Mouse (Mus musculus) embryonic facial prominence, embryonic 14.5 days (tissue): Measurements from ENCODE around the gene Lcorl. TPM values are rescaled to one million over a fixed set of nuclear protein-coding genes. Genes with fewer than 3 reads are reported as not detected.

Source experiments
- ATAC-seq: fragments of 200-750 bp; cut with Nextera tagmentation; 2 replicates; pipeline ENCODE4 v1.8.0; 2017; ENCODE audit warnings: low read depth, moderate number of reproducible peaks, moderate TSS enrichment
- DNase-seq: peaks from one replicate; pipeline ENCODE4 v3.0.0-alpha.2; 2015; ENCODE audit warnings: low spot score
- H3K27ac ChIP-seq: fragments of 300-500 bp; sonication (generic); replicated peaks from 2 replicates; pipeline ENCODE4 v1.5.1; 2014; ENCODE audit warnings: low read depth, mild to moderate bottlenecking, low read length, moderate library complexity
- H3K27me3 ChIP-seq: fragments of 300-500 bp; sonication (generic); replicated peaks from 2 replicates; pipeline ENCODE4 v1.6.1; 2014; ENCODE audit warnings: low read length; ENCODE audit not compliant: control insufficient read depth, insufficient read depth
- H3K36me3 ChIP-seq: fragments of 300-500 bp; sonication (generic); 2 replicates; pipeline ENCODE4 v1.6.1; 2014; ENCODE audit warnings: low read length, mixed read lengths; ENCODE audit not compliant: control insufficient read depth, insufficient read depth
- H3K4me1 ChIP-seq: fragments of 300-500 bp; sonication (generic); 2 replicates; pipeline ENCODE4 v1.6.1; 2014; ENCODE audit warnings: antibody characterized with exemption, low read length; ENCODE audit not compliant: control insufficient read depth, insufficient read depth
- H3K4me2 ChIP-seq: fragments of 300-500 bp; sonication (generic); 2 replicates; pipeline ENCODE4 v1.6.1; 2014; ENCODE audit warnings: low read depth, mild to moderate bottlenecking, low read length, moderate library complexity, mixed read lengths
- H3K4me3 ChIP-seq: fragments of 300-500 bp; sonication (generic); 2 replicates; pipeline ENCODE4 v1.5.1; 2014; ENCODE audit warnings: low read depth, mild to moderate bottlenecking, low read length
- H3K9ac ChIP-seq: fragments of 300-500 bp; sonication (generic); 2 replicates; pipeline ENCODE4 v1.6.1; 2014; ENCODE audit warnings: low read depth, mild to moderate bottlenecking, low read length, moderate library complexity, mixed read lengths
- H3K9me3 ChIP-seq: fragments of 300-500 bp; sonication (generic); 2 replicates; pipeline ENCODE4 v1.6.1; 2016; ENCODE audit warnings: low read length; ENCODE audit not compliant: control insufficient read depth
- WGBS: fragments of 180-500 bp; shearing (Covaris S2); extraction: QIAGEN DNeasy Blood & Tissue Kit; methylation state at CpG from one replicate; pipeline ENCODE4 v1.1.7; 2014; 5-methylcytosine and 5-hydroxymethylcytosine counted together
- polyA plus RNA-seq: library from polyadenylated mRNA; unstranded; fragments of >200 nt; fragmentation: Nextera tagmentation; extraction: Ambion mirVana; gene quantifications from 2 replicates; pipeline ENCODE4 v1.2.1, GENCODE M21; 2014

Gene Lcorl
- polyA plus RNA-seq: 22.0 and 26.1 TPM in 2 replicates

GRCm38 (mm10) chr5:45857254-45858011, at the start of gene Lcorl:
Gene Lcorl (minus strand): TSS chr5:45857615.
- Histone ChIP-seq H3K36me3 (no peaks in the 10 kb centered on the region), H3K4me3 (peak within 1 kb of the TSS; percentile 94), H3K27me3 (no peaks in the 10 kb centered on the region), H3K9ac (peak within 1 kb of the TSS; percentile 94), H3K9me3 (no peaks in the 10 kb centered on the region), H3K27ac (peak within 1 kb of the TSS; percentile 99), H3K4me2 (peak within 1 kb of the TSS; percentile 64), H3K4me1 (no peaks in the 10 kb centered on the region)
- 0% methylated on average over 29 of the region's 79 CpGs for WGBS
- ATAC-seq: peak; percentile 97
- DNase-seq: peak; percentile 99

- Histone ChIP-seq H3K36me3 (no peaks in the 10 kb centered on the region), H3K27me3 (no peaks in the 10 kb centered on the region), H3K27ac (no peak overlapping the region), H3K9me3 (no peaks in the 10 kb centered on the region), H3K4me1 (no peaks in the 10 kb centered on the region), H3K9ac (no peak overlapping the region), H3K4me3 (no peak overlapping the region), H3K4me2 (no peak overlapping the region)
- 94% methylated on average over 2 of the region's 2 CpGs for WGBS
- DNase-seq: no peak
- ATAC-seq: no peak
Observed at GRCm38 (mm10) chr5:45904683-45905082, 47.3 kb upstream of the Lcorl start.

GRCm38 (mm10) chr5:45903246-45903645, 45.8 kb upstream of the Lcorl start:
- no peak overlapping the region for H3K27ac ChIP-seq
- no peaks in the 10 kb centered on the region for H3K36me3 ChIP-seq
- 45% methylated on average over 3 of the region's 3 CpGs for WGBS
- H3K27me3 ChIP-seq: no peaks in the 10 kb centered on the region
- no peaks in the 10 kb centered on the region for H3K4me1 ChIP-seq
- H3K4me2 ChIP-seq: no peak overlapping the region
- no peak overlapping the region for H3K9ac ChIP-seq
- no peak for ATAC-seq
- DNase-seq: peak; percentile 12
- H3K4me3 ChIP-seq: no peak overlapping the region
- H3K9me3 ChIP-seq: no peaks in the 10 kb centered on the region

GRCm38 (mm10) chr5:45895362-45895761, 37.9 kb upstream of the Lcorl start:
- Histone ChIP-seq H3K27ac (no peak overlapping the region), H3K9me3 (no peaks in the 10 kb centered on the region), H3K4me1 (no peaks in the 10 kb centered on the region), H3K4me3 (no peak overlapping the region), H3K27me3 (no peaks in the 10 kb centered on the region), H3K4me2 (no peak overlapping the region), H3K36me3 (no peaks in the 10 kb centered on the region), H3K9ac (no peak overlapping the region)
- WGBS: 50% methylated on average over 1 of the region's 1 CpGs
- DNase-seq (no peak), ATAC-seq (no peak)

DNA sequence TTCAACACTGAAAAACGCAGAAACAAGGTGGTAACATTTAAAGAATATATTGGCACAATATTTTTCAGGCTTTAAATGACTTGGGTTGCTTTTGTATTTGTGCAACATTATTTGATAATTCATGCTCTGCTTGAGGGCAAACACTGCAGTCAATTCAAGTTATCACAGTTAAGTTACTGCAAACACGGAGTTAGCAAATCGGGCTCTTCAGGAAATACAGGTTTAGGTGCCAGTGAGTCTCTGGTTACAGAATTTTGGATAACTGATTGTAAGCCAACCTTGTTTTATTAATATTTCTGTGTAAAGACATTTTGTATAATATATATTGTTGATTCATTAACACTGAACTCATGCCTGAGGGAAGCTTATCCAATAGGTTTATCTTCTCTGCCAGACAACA, 36.3 kb upstream of the Lcorl start:
- no peaks in the 10 kb centered on the region for H3K9me3 ChIP-seq
- no peaks in the 10 kb centered on the region for H3K36me3 ChIP-seq
- DNase-seq (peak; percentile 65), ATAC-seq (peak; percentile 41; the same call in 1 of the 2 replicates)
- H3K4me3 ChIP-seq: no peak overlapping the region
- H3K4me2 ChIP-seq: no peak overlapping the region
- no peak overlapping the region; the same call in 1 of the 2 replicates for H3K27ac ChIP-seq
- 56% methylated on average over 3 of the region's 3 CpGs for WGBS
- no peaks in the 10 kb centered on the region for H3K4me1 ChIP-seq
- no peaks in the 10 kb centered on the region for H3K27me3 ChIP-seq
- H3K9ac ChIP-seq: no peak overlapping the region

DNA sequence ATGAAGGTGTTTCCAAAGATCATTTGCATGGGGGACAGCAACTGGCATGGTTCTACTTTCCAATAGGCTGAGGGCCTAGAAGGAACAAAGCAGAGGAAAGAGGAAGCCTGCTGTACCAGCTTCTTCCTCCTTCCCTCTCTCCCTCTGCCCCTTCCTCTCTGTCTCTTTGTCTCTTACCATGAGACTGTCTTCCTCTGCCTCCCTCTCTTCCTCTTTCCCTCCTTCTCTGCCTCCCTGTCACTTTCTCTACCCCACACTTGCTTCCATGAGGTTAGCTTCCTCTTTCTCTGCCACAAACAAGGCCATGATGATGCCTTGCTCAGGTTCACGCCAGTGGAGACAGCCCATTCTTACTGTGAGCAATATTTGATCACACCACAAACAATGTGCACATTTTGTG, 18.9 kb upstream of the Lcorl start:
- no peak overlapping the region for H3K27ac ChIP-seq
- H3K27me3 ChIP-seq: no peaks in the 10 kb centered on the region
- no peak overlapping the region for H3K4me2 ChIP-seq

DNA sequence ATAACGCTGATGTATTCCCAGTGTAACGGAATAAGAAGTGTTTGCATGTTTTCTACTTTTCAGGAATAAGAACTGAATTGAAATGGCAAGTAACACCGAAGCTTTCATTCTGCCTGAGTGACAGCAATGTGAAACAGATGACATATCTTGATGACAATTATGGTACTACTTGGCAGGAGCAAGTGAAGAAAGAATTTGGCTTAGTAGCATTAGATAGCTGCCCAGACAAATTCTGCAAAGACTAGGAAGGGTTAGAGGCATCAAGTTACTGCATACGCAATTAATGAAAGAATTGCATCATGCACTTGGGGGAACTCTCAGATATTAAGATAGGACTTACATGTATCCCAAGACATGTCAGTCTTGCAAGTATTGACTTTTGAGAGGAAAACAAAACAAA, 18.1 kb upstream of the Lcorl start:
- H3K27me3 ChIP-seq: no peaks in the 10 kb centered on the region
- WGBS: 61% methylated on average over 4 of the region's 4 CpGs
- no peak overlapping the region for H3K4me2 ChIP-seq
- DNase-seq (peak; percentile 51), ATAC-seq (no peak)
- H3K4me1 ChIP-seq: no peaks in the 10 kb centered on the region
- no peaks in the 10 kb centered on the region for H3K36me3 ChIP-seq
- H3K9ac ChIP-seq: no peak overlapping the region
- no peak overlapping the region for H3K27ac ChIP-seq
- no peak overlapping the region for H3K4me3 ChIP-seq
- H3K9me3 ChIP-seq: no peaks in the 10 kb centered on the region

More for the DNA sequence above, 18.9 kb upstream of the Lcorl start:
- DNase-seq (no peak), ATAC-seq (no peak)
- H3K4me1 ChIP-seq: no peaks in the 10 kb centered on the region
- H3K4me3 ChIP-seq: no peak overlapping the region
- 86% methylated on average over 1 of the region's 1 CpGs for WGBS
- no peaks in the 10 kb centered on the region for H3K36me3 ChIP-seq
- H3K9ac ChIP-seq: no peak overlapping the region
- H3K9me3 ChIP-seq: no peaks in the 10 kb centered on the region

DNA sequence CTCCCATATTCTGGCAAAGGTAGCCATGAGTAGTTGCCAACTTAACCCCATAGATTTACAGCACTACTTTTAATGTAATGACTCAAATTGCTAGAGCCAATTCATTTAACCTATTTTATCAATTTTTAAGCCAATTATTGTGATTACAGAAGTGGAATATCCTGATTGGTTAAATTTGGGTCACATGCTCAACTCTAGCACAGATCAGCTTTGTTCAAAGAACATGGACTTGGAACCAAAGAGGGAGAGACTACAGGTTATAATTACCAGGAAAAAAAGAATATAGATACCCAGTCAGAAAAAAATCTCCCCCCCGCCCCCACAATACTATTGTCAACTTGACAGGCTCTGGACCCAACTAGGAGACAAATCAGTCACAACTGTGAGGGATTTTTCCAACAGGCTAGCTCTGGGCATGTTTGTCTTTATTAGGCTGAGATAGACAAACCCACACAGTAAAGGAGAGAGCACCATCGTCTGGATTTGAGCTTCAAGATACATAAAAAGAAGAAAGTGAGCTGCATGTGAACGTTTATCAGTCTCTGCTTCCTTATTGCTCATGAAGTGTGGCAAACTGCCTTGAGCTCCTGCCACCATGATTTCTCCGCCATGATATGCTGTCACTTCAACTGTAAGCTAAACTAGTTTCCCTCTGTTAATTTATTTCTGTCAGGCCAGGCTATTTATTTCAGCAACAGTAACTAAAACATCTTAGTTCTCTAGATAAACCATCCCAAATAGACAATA, 17.0 kb upstream of the Lcorl start:
- no peaks in the 10 kb centered on the region for H3K4me1 ChIP-seq
- H3K9ac ChIP-seq: no peak overlapping the region
- DNase-seq: no peak
- H3K4me2 ChIP-seq: no peak overlapping the region
- no peaks in the 10 kb centered on the region for H3K9me3 ChIP-seq
- WGBS: 83% methylated on average over 4 of the region's 4 CpGs
- H3K36me3 ChIP-seq: no peaks in the 10 kb centered on the region
- no peak overlapping the region for H3K4me3 ChIP-seq
- ATAC-seq: no peak
- no peak overlapping the region for H3K27ac ChIP-seq
- H3K27me3 ChIP-seq: no peaks in the 10 kb centered on the region
